Mouse (Mus musculus) megakaryocyte, embryonic 14.5 days (primary cell): Measurements from ENCODE around the gene Mapkap1.

Experiments used
- FLI1 ChIP-seq: IDR thresholded peaks from 2 replicates; pipeline ENCODE4 v1.6.1; 2012; ENCODE audit warnings: low read length, inconsistent platforms, mixed read lengths
- GATA1 ChIP-seq: IDR thresholded peaks from 3 replicates; pipeline ENCODE4 v1.6.1; 2012; ENCODE audit warnings: mixed read lengths, low read length, inconsistent platforms, borderline replicate concordance

DNA sequence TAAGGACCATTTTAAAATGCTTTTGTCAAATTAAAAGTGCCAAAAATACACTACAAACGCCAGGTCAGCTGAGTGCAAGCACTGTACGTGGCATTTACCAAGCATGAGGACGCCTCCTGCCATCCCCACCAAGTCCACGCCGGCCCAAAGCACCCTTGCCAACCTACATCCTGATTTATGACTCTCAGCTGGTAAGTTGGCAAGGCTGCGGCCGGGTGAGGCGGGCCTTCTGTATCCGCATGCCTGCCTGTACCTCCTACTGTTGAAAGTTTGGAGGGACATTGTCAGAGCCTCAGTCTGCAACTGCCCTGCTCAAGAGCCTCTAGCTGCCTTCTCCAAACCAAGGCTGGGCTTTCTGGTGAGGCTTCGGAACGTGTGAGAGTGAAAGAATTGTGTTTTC, 215.9 kb downstream of the Mapkap1 start:
- no peak for TF ChIP-seq GATA1
- no peak for TF ChIP-seq FLI1
